Mouse (Mus musculus): ENCODE measurements around the gene Lgals2.

The Lgals2 gene

GRCm38 (mm10) chr15:78877810-78878390 is 22.6 kb upstream of the Lgals2 start:
- Histone ChIP-seq H3K36me3 (ENCODE audit: insufficient read depth, low read length) (peaks cover 40% of the 10 kb centered on the region), H3K4me3 (replicated peaks; ENCODE audit: low read length) (peak overlapping the region; percentile 92), H3K27me3 (ENCODE audit: insufficient read depth, low read length) (no peaks in the 10 kb centered on the region), H3K4me1 (replicated peaks; ENCODE audit: low read depth, low read length) (peaks cover 77% of the 10 kb centered on the region), H3K9me3 (ENCODE audit: low read length) (no peaks in the 10 kb centered on the region)
- TF ChIP-seq NANOG (IDR thresholded peaks at IDR 0.05; ENCODE audit: borderline replicate concordance, low read length) (no peak), CTCF (conservative IDR thresholded peaks at IDR 0.05; ENCODE audit: low read length) (no peak), POU5F1 (IDR thresholded peaks at IDR 0.05; ENCODE audit: borderline replicate concordance, low read length) (no peak)

GRCm38 (mm10) chr15:78876991-78877809 is 21.9 kb upstream of the Lgals2 start, which contains the start of gene Gga1:
TSS of gene Gga1 (plus strand) at chr15:78877190.
- no peaks in the 10 kb centered on the region for H3K27me3 ChIP-seq (ENCODE audit: insufficient read depth, low read length)
- H3K4me1 ChIP-seq (replicated peaks; ENCODE audit: low read depth, low read length) = peaks cover 84% of the 10 kb centered on the region
- no peak for TF ChIP-seq POU5F1 (IDR thresholded peaks at IDR 0.05; ENCODE audit: borderline replicate concordance, low read length)
- no peak for TF ChIP-seq CTCF (conservative IDR thresholded peaks at IDR 0.05; ENCODE audit: low read length)
- TF ChIP-seq NANOG (IDR thresholded peaks at IDR 0.05; ENCODE audit: borderline replicate concordance, low read length) = no peak
- peak within 1 kb of the TSS; percentile 92 for H3K4me3 ChIP-seq (replicated peaks; ENCODE audit: low read length)
- no peaks in the 10 kb centered on the region for H3K9me3 ChIP-seq (ENCODE audit: low read length)
- peaks cover 33% of the 10 kb centered on the region for H3K36me3 ChIP-seq (ENCODE audit: insufficient read depth, low read length)

- Histone ChIP-seq H3K36me3 (ENCODE audit: insufficient read depth, low read length) (peaks cover 24% of the 10 kb centered on the region), H3K4me1 (replicated peaks; ENCODE audit: low read depth, low read length) (peaks cover 84% of the 10 kb centered on the region), H3K27me3 (ENCODE audit: insufficient read depth, low read length) (no peaks in the 10 kb centered on the region), H3K4me3 (replicated peaks; ENCODE audit: low read length) (peak overlapping the region; percentile 92), H3K9me3 (ENCODE audit: low read length) (no peaks in the 10 kb centered on the region)
- peak; percentile 80 for TF ChIP-seq CTCF (conservative IDR thresholded peaks at IDR 0.05; ENCODE audit: low read length)
- TF ChIP-seq NANOG (IDR thresholded peaks at IDR 0.05; ENCODE audit: borderline replicate concordance, low read length) = no peak
Measured at GRCm38 (mm10) chr15:78876258-78876696, 20.9 kb upstream of the Lgals2 start.

- Histone ChIP-seq H3K9me3 (ENCODE audit: low read length) (no peaks in the 10 kb centered on the region), H3K27me3 (ENCODE audit: insufficient read depth, low read length) (no peaks in the 10 kb centered on the region), H3K4me3 (replicated peaks; ENCODE audit: low read length) (peak overlapping the region; percentile 92), H3K4me1 (replicated peaks; ENCODE audit: low read depth, low read length) (peaks cover 77% of the 10 kb centered on the region), H3K36me3 (ENCODE audit: insufficient read depth, low read length) (peaks cover 16% of the 10 kb centered on the region)
- TF ChIP-seq CTCF (conservative IDR thresholded peaks at IDR 0.05; ENCODE audit: low read length) (no peak), NANOG (IDR thresholded peaks at IDR 0.05; ENCODE audit: borderline replicate concordance, low read length) (no peak), POU5F1 (IDR thresholded peaks at IDR 0.05; ENCODE audit: borderline replicate concordance, low read length) (no peak)
Measured at GRCm38 (mm10) chr15:78875537-78875936, 20.2 kb upstream of the Lgals2 start.

- Histone ChIP-seq H3K4me3 (replicated peaks; ENCODE audit: low read length) (peak overlapping the region; percentile 92), H3K36me3 (ENCODE audit: insufficient read depth, low read length) (peaks cover 11% of the 10 kb centered on the region), H3K27me3 (ENCODE audit: insufficient read depth, low read length) (no peaks in the 10 kb centered on the region), H3K4me1 (replicated peaks; ENCODE audit: low read depth, low read length) (peaks cover 75% of the 10 kb centered on the region), H3K9me3 (ENCODE audit: low read length) (no peaks in the 10 kb centered on the region)
- no peak for TF ChIP-seq NANOG (IDR thresholded peaks at IDR 0.05; ENCODE audit: borderline replicate concordance, low read length)
- no peak for TF ChIP-seq POU5F1 (IDR thresholded peaks at IDR 0.05; ENCODE audit: borderline replicate concordance, low read length)
- TF ChIP-seq CTCF (conservative IDR thresholded peaks at IDR 0.05; ENCODE audit: low read length) = no peak
Measured at GRCm38 (mm10) chr15:78874989-78875388, 19.7 kb upstream of the Lgals2 start.

GRCm38 (mm10) chr15:78873803-78874435 is 18.6 kb upstream of the Lgals2 start:
- H3K36me3 ChIP-seq (ENCODE audit: insufficient read depth, low read length) = 0 out of 2 replicates have a peak, but pooled peaks cover under 1% of the 10 kb centered on the region
- H3K4me3 ChIP-seq (replicated peaks; ENCODE audit: low read length) = peak overlapping the region; percentile 92
- TF ChIP-seq CTCF (conservative IDR thresholded peaks at IDR 0.05; ENCODE audit: low read length) = no peak
- TF ChIP-seq NANOG (IDR thresholded peaks at IDR 0.05; ENCODE audit: borderline replicate concordance, low read length) = no peak
- no peak for TF ChIP-seq POU5F1 (IDR thresholded peaks at IDR 0.05; ENCODE audit: borderline replicate concordance, low read length)
- no peaks in the 10 kb centered on the region for H3K27me3 ChIP-seq (ENCODE audit: insufficient read depth, low read length)
- peaks cover 72% of the 10 kb centered on the region for H3K4me1 ChIP-seq (replicated peaks; ENCODE audit: low read depth, low read length)
- no peaks in the 10 kb centered on the region for H3K9me3 ChIP-seq (ENCODE audit: low read length)

GRCm38 (mm10) chr15:78872021-78872608 is 16.8 kb upstream of the Lgals2 start:
- TF ChIP-seq POU5F1 (IDR thresholded peaks at IDR 0.05; ENCODE audit: borderline replicate concordance, low read length) (no peak), NANOG (IDR thresholded peaks at IDR 0.05; ENCODE audit: borderline replicate concordance, low read length) (no peak), CTCF (conservative IDR thresholded peaks at IDR 0.05; ENCODE audit: low read length) (no peak)
- Histone ChIP-seq H3K27me3 (ENCODE audit: insufficient read depth, low read length) (no peaks in the 10 kb centered on the region), H3K4me3 (replicated peaks; ENCODE audit: low read length) (no peak overlapping the region), H3K9me3 (ENCODE audit: low read length) (no peaks in the 10 kb centered on the region), H3K4me1 (replicated peaks; ENCODE audit: low read depth, low read length) (peaks cover 80% of the 10 kb centered on the region), H3K36me3 (ENCODE audit: insufficient read depth, low read length) (no peaks in the 10 kb centered on the region)

- H3K4me1 ChIP-seq (replicated peaks; ENCODE audit: low read depth, low read length) = peaks cover 81% of the 10 kb centered on the region
- peaks cover 5% of the 10 kb centered on the region; the same call in 1 of the 2 replicates for H3K27me3 ChIP-seq (ENCODE audit: insufficient read depth, low read length)
- no peaks in the 10 kb centered on the region for H3K9me3 ChIP-seq (ENCODE audit: low read length)
- no peaks in the 10 kb centered on the region for H3K36me3 ChIP-seq (ENCODE audit: insufficient read depth, low read length)
- H3K4me3 ChIP-seq (replicated peaks; ENCODE audit: low read length) = no peak overlapping the region
- peak; percentile 99 for TF ChIP-seq CTCF (conservative IDR thresholded peaks at IDR 0.05; ENCODE audit: low read length)
- TF ChIP-seq POU5F1 (IDR thresholded peaks at IDR 0.05; ENCODE audit: borderline replicate concordance, low read length) = no peak
Measured at GRCm38 (mm10) chr15:78869775-78870174, 14.4 kb upstream of the Lgals2 start.
